Mouse (Mus musculus): ENCODE data around the gene Orc2. TPM values are rescaled to one million over a fixed set of nuclear protein-coding genes. Genes with fewer than 3 reads are reported as not detected.

Gene Orc2
- polyA plus RNA-seq (2015; fragmentation: Nextera tagmentation; extraction: Ambion mirVana) = 14.6 and 20.3 TPM in 2 replicates

GRCm38 (mm10) chr1:58504577-58505254 lies at the start of gene Orc2:
Gene Orc2, minus strand, starts transcription at chr1:58505109.
- peak; percentile 100 for ATAC-seq
- Histone ChIP-seq H3K27me3 (replicated peaks; ENCODE audit: control insufficient read depth, insufficient read depth, low read length) (no peaks in the 10 kb centered on the region), H3K4me2 (ENCODE audit: low read depth, low read length) (peak within 1 kb of the TSS; percentile 77), H3K4me3 (ENCODE audit: low read length) (peak within 1 kb of the TSS; percentile 90), H3K36me3 (ENCODE audit: control insufficient read depth, insufficient read depth, low read length) (no peaks in the 10 kb centered on the region), H3K9me3 (ENCODE audit: control insufficient read depth, low read length) (peaks cover 13% of the 10 kb centered on the region), H3K27ac (ENCODE audit: low read length) (peak within 1 kb of the TSS; percentile 79), H3K4me1 (ENCODE audit: control insufficient read depth, insufficient read depth, low read length) (peaks cover 7% of the 10 kb centered on the region; the same call in 1 of the 2 replicates), H3K9ac (ENCODE audit: low read depth, low read length) (peak within 1 kb of the TSS; percentile 92)
- WGBS = 1% methylated on average over 64 of the region's 64 CpGs

GRCm38 (mm10) chr1:58541386-58541785 lies 36.5 kb upstream of the Orc2 start:
- Histone ChIP-seq H3K36me3 (ENCODE audit: control insufficient read depth, insufficient read depth, low read length) (peaks cover 3% of the 10 kb centered on the region; the same call in 1 of the 2 replicates), H3K4me2 (ENCODE audit: low read depth, low read length) (no peak overlapping the region), H3K9ac (ENCODE audit: low read depth, low read length) (no peak overlapping the region), H3K27ac (ENCODE audit: low read length) (no peak overlapping the region), H3K4me1 (ENCODE audit: control insufficient read depth, insufficient read depth, low read length) (no peaks in the 10 kb centered on the region), H3K4me3 (ENCODE audit: low read length) (no peak overlapping the region), H3K9me3 (ENCODE audit: control insufficient read depth, low read length) (no peaks in the 10 kb centered on the region), H3K27me3 (replicated peaks; ENCODE audit: control insufficient read depth, insufficient read depth, low read length) (no peaks in the 10 kb centered on the region)
- ATAC-seq = no peak
- 86% methylated on average over 1 of the region's 1 CpGs for WGBS

- Histone ChIP-seq H3K9ac (ENCODE audit: low read depth, low read length) (no peak overlapping the region), H3K9me3 (ENCODE audit: control insufficient read depth, low read length) (peaks cover 13% of the 10 kb centered on the region), H3K4me2 (ENCODE audit: low read depth, low read length) (no peak overlapping the region), H3K27me3 (replicated peaks; ENCODE audit: control insufficient read depth, insufficient read depth, low read length) (no peaks in the 10 kb centered on the region), H3K4me1 (ENCODE audit: control insufficient read depth, insufficient read depth, low read length) (peaks cover 7% of the 10 kb centered on the region; the same call in 1 of the 2 replicates), H3K36me3 (ENCODE audit: control insufficient read depth, insufficient read depth, low read length) (no peaks in the 10 kb centered on the region), H3K27ac (ENCODE audit: low read length) (no peak overlapping the region), H3K4me3 (ENCODE audit: low read length) (no peak overlapping the region)
- WGBS = 95% methylated on average over 3 of the region's 3 CpGs
- no peak for ATAC-seq
Observed at GRCm38 (mm10) chr1:58507249-58507648, 2.3 kb upstream of the Orc2 start.

- peaks cover 13% of the 10 kb centered on the region for H3K9me3 ChIP-seq (ENCODE audit: control insufficient read depth, low read length)
- 26% methylated on average over 9 of the region's 9 CpGs for WGBS
- H3K4me2 ChIP-seq (ENCODE audit: low read depth, low read length) = peak overlapping the region; percentile 77
- H3K9ac ChIP-seq (ENCODE audit: low read depth, low read length) = peak overlapping the region; percentile 92
- H3K27ac ChIP-seq (ENCODE audit: low read length) = peak overlapping the region; percentile 79; the same call in 1 of the 2 replicates
- H3K27me3 ChIP-seq (replicated peaks; ENCODE audit: control insufficient read depth, insufficient read depth, low read length) = no peaks in the 10 kb centered on the region
- peak overlapping the region; percentile 90 for H3K4me3 ChIP-seq (ENCODE audit: low read length)
- H3K36me3 ChIP-seq (ENCODE audit: control insufficient read depth, insufficient read depth, low read length) = 0 out of 2 replicates have a peak, but pooled peaks cover 2% of the 10 kb centered on the region
- no peak for ATAC-seq
- H3K4me1 ChIP-seq (ENCODE audit: control insufficient read depth, insufficient read depth, low read length) = peaks cover 7% of the 10 kb centered on the region; the same call in 1 of the 2 replicates
Observed at GRCm38 (mm10) chr1:58503793-58504370, 1.0 kb downstream of the Orc2 start.

- H3K27ac ChIP-seq (ENCODE audit: low read length) = no peak overlapping the region
Observed at GRCm38 (mm10) chr1:58503134-58503533, 1.8 kb downstream of the Orc2 start.

GRCm38 (mm10) chr1:58498758-58499157 lies 6.2 kb downstream of the Orc2 start:
- H3K27ac ChIP-seq (ENCODE audit: low read length) = no peak overlapping the region
- H3K36me3 ChIP-seq (ENCODE audit: control insufficient read depth, insufficient read depth, low read length) = peaks cover 10% of the 10 kb centered on the region; the same call in 1 of the 2 replicates
- ATAC-seq = no peak

More at GRCm38 (mm10) chr1:58503134-58503533, 1.8 kb downstream of the Orc2 start:
- Histone ChIP-seq H3K4me1 (ENCODE audit: control insufficient read depth, insufficient read depth, low read length) (peaks cover 7% of the 10 kb centered on the region; the same call in 1 of the 2 replicates), H3K36me3 (ENCODE audit: control insufficient read depth, insufficient read depth, low read length) (0 out of 2 replicates have a peak, but pooled peaks cover 2% of the 10 kb centered on the region), H3K4me2 (ENCODE audit: low read depth, low read length) (no peak overlapping the region), H3K4me3 (ENCODE audit: low read length) (no peak overlapping the region), H3K27me3 (replicated peaks; ENCODE audit: control insufficient read depth, insufficient read depth, low read length) (no peaks in the 10 kb centered on the region), H3K9ac (ENCODE audit: low read depth, low read length) (no peak overlapping the region), H3K9me3 (ENCODE audit: control insufficient read depth, low read length) (peaks cover 10% of the 10 kb centered on the region)
- no peak for ATAC-seq

GRCm38 (mm10) chr1:58497678-58498077 lies 7.2 kb downstream of the Orc2 start:
- H3K4me2 ChIP-seq (ENCODE audit: low read depth, low read length) = no peak overlapping the region
- WGBS = 96% methylated on average over 4 of the region's 4 CpGs
- H3K27ac ChIP-seq (ENCODE audit: low read length) = no peak overlapping the region
- H3K4me3 ChIP-seq (ENCODE audit: low read length) = no peak overlapping the region
- H3K9me3 ChIP-seq (ENCODE audit: control insufficient read depth, low read length) = no peaks in the 10 kb centered on the region
- H3K4me1 ChIP-seq (ENCODE audit: control insufficient read depth, insufficient read depth, low read length) = no peaks in the 10 kb centered on the region
- H3K9ac ChIP-seq (ENCODE audit: low read depth, low read length) = no peak overlapping the region
- ATAC-seq = no peak
- H3K27me3 ChIP-seq (replicated peaks; ENCODE audit: control insufficient read depth, insufficient read depth, low read length) = no peaks in the 10 kb centered on the region
- peaks cover 13% of the 10 kb centered on the region; the same call in 1 of the 2 replicates for H3K36me3 ChIP-seq (ENCODE audit: control insufficient read depth, insufficient read depth, low read length)

More at GRCm38 (mm10) chr1:58498758-58499157, 6.2 kb downstream of the Orc2 start:
- Histone ChIP-seq H3K4me3 (ENCODE audit: low read length) (no peak overlapping the region), H3K4me2 (ENCODE audit: low read depth, low read length) (no peak overlapping the region), H3K9ac (ENCODE audit: low read depth, low read length) (no peak overlapping the region), H3K27me3 (replicated peaks; ENCODE audit: control insufficient read depth, insufficient read depth, low read length) (no peaks in the 10 kb centered on the region), H3K4me1 (ENCODE audit: control insufficient read depth, insufficient read depth, low read length) (peaks cover 6% of the 10 kb centered on the region; the same call in 1 of the 2 replicates), H3K9me3 (ENCODE audit: control insufficient read depth, low read length) (no peaks in the 10 kb centered on the region)
- WGBS = 100% methylated on average over 1 of the region's 1 CpGs

GRCm38 (mm10) chr1:58495603-58496002 lies 9.3 kb downstream of the Orc2 start:
- Histone ChIP-seq H3K4me1 (ENCODE audit: control insufficient read depth, insufficient read depth, low read length) (no peaks in the 10 kb centered on the region), H3K27ac (ENCODE audit: low read length) (no peak overlapping the region), H3K4me3 (ENCODE audit: low read length) (no peak overlapping the region), H3K36me3 (ENCODE audit: control insufficient read depth, insufficient read depth, low read length) (peaks cover 16% of the 10 kb centered on the region), H3K4me2 (ENCODE audit: low read depth, low read length) (no peak overlapping the region), H3K9me3 (ENCODE audit: control insufficient read depth, low read length) (no peaks in the 10 kb centered on the region), H3K27me3 (replicated peaks; ENCODE audit: control insufficient read depth, insufficient read depth, low read length) (no peaks in the 10 kb centered on the region), H3K9ac (ENCODE audit: low read depth, low read length) (no peak overlapping the region)
- ATAC-seq = no peak
- WGBS = 95% methylated on average over 6 of the region's 6 CpGs

GRCm38 (mm10) chr1:58482647-58483046 lies 22.3 kb downstream of the Orc2 start:
- H3K27me3 ChIP-seq (replicated peaks; ENCODE audit: control insufficient read depth, insufficient read depth, low read length) = no peaks in the 10 kb centered on the region
- H3K27ac ChIP-seq (ENCODE audit: low read length) = no peak overlapping the region
- H3K9me3 ChIP-seq (ENCODE audit: control insufficient read depth, low read length) = no peaks in the 10 kb centered on the region
- no peak overlapping the region for H3K4me2 ChIP-seq (ENCODE audit: low read depth, low read length)
- no peak for ATAC-seq
- no peak overlapping the region for H3K4me3 ChIP-seq (ENCODE audit: low read length)
- 90% methylated on average over 4 of the region's 4 CpGs for WGBS
- peaks cover 16% of the 10 kb centered on the region for H3K36me3 ChIP-seq (ENCODE audit: control insufficient read depth, insufficient read depth, low read length)
- no peak overlapping the region for H3K9ac ChIP-seq (ENCODE audit: low read depth, low read length)
- no peaks in the 10 kb centered on the region for H3K4me1 ChIP-seq (ENCODE audit: control insufficient read depth, insufficient read depth, low read length)
